Mouse (Mus musculus) heart, postnatal 0 days (tissue): ENCODE results near the gene Map6d1.

Experiments used
- CTCF ChIP-seq: IDR thresholded peaks from 2 replicates; pipeline ENCODE4 v1.5.1; 2016; ENCODE audit warnings: antibody characterized with exemption, control low read depth, low read depth
- EP300 ChIP-seq: IDR thresholded peaks from 2 replicates; pipeline ENCODE4 v1.6.1; 2016; ENCODE audit warnings: antibody characterized with exemption, low read depth

DNA sequence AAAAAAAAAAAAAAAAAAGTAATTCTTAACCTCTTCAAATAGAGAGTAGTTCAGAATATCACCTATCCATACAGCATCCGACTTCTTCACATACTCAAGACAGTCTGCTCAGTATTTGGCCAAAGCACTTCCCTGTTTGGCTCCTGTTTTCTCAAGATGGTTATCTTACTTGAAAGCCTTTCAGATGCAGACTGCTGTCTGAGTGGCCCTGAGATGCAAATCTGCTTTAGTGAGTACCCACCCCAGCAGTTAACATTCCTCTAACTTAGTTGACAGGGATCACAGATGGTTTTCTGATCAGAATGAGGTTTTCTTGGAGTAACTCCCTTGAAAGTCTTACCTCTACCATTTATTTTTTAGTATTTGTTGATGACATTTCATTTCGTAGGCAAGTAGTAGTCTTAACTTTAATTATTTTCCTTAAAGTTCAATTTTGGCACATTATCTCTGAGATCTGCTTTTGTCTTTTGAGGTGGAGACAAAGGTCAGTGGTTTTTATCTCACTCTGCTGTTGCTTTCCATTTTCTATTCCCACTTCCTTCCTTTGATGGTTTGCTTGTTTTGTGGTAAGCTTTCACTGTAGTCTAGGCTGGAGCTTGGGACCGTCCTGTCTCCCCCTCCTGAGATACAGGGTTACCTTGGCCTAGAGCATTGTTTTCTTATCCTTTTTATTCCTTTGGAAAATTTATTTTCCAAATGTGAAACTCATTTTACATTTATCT lies 49.8 kb downstream of the Map6d1 start:
- TF ChIP-seq CTCF (no peak), EP300 (no peak)
